Mouse (Mus musculus): ENCODE measurements around the gene Midn.

The Midn gene

DNA sequence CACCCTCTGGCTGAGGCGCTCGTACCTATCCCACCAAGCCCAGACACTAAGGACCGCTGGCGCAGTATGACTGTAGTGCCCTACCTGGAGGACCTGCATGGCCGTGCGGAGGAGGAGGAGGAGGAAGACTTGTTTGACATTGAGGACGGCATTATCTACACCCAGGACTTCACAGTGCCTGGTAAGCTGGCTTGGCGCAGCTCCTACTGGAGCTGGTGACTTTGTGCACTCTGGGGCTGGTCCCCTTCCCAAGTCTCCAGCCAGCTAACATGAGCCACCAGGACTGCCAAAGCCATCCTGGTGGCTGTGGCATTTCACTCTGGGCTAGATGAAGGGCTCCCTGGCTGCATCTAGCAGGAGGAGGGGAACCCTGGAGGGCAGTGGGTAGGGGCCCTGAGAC lies 20.2 kb upstream of the Midn start:
- DNase-seq (ENCODE audit: extremely low spot score, low read depth, low spot score), result no peak

DNA sequence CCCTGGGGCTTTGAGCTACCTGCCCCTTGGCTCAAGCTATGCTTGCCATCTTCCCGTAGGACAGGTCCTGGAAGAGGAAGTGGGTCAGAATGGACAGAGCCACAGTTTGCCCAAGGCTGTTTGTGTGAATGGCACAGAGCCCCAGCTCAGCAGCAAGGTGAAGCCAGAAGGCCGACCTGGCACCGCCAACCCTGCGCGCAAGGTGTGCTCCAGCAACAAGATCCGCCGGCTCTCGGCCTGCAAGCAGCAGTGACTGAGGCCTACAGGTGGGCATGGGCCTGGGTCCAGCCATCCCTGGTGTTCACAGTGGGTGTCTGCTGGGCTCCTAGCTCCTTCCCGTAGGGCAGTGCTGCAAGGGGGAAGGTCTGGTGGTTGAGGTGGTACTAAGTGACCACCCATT lies 18.2 kb upstream of the Midn start:
- DNase-seq (ENCODE audit: extremely low spot score, low read depth, low spot score), result no peak

DNA sequence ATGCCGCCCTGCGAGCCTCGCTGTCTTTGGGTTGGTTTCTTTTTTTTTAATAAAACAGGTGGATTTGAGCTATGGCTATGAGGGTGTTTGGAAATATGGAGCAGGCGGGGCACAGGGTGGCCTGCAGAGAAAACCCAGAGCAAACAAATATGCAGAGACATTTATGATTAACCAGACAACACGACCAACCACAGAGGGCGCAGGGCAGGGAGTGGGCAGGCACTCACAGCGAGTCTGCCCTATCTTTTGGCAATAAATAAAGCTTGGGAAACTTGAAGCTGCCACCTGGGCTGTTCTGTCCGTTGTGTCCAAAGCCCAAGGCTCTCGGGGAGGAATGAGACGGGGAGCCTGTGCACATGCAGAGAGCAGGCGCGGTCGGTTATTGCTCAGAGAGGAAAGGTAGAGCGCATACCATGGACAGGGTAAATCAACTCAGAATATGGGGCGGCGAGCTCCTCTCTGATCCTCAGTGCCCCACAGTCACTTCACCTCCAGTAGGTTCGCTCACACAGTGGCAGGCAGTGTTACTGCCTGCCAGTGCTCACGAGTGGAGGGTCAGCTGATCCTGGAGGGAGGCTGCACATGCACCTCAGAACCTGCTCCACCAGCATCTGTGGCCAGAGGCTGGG lies 17.6 kb upstream of the Midn start:
- DNase-seq (ENCODE audit: extremely low spot score, low read depth, low spot score), result no peak

DNA sequence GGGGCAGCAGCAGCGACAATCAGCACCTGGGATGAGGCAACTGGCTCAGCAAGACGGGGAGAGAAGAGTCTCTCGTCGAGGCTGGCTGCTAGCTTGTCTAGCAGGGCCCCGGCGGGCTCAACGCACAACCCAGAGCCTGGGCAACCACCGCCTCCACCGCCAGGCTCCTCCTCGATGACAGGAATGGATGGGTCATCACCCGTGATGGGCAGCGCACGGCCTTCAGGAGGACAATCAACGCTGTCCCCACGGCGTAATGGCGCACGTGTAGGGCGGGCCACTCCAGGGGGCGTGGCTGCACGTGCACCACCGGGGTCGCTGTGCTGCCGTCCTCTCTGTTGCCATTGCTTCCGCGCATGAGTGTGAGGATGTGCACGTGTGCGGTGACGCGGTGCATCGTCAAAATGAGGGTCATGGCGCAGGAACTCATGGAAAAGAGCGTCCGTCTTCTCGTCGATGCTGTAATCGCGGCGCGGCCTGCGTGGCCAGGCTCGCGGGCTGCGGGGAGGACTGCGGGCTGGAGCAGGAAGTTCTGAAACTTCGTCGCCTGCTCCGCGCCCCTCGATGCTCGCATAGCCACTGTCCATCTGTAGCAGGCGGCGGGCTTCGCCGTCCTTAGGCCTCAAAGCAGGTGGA lies 16.6 kb upstream of the Midn start:
- DNase-seq (ENCODE audit: extremely low spot score, low read depth, low spot score), result no peak

DNA sequence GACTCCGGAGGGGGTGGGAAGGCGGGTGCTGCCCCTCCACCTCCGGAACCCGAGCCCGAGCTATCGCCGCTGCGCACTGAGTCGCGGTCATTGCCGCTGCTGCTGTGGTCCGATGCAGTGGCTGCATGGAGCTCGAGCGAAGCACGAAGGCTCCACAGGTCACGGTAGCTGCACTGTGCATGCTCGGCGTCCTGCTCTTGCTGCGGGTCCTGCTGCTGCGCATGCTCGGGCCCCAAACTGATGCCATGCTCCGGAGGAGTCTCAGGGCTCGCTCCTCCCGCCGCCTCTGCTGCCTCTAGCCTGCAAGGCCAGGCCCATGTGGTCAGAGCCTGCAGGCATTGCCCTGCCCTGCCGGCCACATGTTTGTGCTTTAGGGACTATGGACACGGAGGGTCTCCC lies 16.1 kb upstream of the Midn start:
- DNase-seq (ENCODE audit: extremely low spot score, low read depth, low spot score), result no peak

DNA sequence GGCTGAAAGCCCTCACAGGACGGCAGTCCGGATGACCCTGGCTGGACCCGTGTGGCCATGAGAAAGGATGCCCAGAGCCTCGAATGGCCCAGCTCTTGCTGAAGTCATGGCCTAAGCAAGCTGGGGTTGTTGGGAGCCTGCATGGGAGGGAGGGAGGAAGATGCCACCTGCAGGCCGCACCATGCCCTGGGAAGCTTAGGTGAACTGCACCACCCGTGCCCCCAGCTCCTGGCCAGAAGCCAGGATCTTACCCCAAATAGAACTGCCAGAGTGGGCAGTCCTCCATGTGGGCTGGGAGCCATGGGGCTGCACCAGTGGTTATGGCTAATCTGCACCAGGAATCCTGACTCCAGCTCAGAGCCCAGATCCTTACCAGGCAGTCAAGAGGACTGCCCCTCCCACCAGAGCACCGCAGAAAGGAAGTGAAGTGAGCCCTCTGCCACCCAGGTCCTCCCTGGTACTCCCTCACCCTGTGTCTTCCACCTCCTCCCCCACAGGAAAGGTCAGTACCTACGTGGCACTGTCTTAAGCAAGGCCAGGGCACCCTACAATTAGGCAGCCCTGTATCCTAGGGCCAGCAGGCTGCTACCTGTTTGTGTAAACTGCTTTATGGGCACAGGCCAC lies 14.7 kb upstream of the Midn start:
- DNase-seq (ENCODE audit: extremely low spot score, low read depth, low spot score), result no peak

DNA sequence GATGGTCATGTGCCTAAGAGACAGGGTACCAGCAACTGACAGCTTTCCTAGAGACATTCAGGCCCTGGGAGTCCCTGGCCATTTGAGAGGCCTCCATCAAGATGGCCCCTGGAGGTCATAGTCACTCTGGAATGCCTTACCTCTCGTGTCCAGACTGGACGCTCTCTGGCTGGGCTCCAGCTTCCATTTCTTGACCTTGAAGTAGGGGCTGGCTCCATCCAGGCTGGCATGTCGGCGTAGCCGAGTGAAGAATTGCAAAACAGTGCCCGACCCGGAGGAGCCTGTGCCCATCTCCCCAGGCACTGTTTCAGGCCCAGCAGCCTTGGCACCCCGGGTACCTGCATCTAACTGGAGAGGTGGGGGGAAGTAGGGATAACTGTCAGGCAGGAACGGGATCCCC lies 13.7 kb upstream of the Midn start:
- DNase-seq (ENCODE audit: extremely low spot score, low read depth, low spot score), result no peak

DNA sequence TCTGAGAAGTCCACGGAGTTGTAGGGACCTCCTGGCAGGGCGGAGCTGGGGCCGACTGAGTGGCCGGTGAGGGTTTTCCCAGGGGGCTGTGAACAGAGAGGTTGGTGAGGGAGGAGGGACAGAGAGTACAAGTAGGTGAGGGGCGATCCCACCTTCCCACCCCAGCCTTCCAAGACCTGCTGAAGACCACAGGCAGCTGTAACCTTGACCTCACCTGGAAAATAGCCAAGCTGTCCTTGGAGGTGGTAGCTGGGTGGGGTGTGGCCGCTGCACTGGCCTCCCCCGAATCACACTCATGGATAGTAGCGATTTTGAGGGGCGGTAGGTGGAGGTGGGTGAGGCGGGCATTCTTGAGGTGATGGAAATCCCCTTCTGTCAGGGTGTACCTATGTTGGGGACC lies 12.9 kb upstream of the Midn start:
- DNase-seq (ENCODE audit: extremely low spot score, low read depth, low spot score), result no peak

DNA sequence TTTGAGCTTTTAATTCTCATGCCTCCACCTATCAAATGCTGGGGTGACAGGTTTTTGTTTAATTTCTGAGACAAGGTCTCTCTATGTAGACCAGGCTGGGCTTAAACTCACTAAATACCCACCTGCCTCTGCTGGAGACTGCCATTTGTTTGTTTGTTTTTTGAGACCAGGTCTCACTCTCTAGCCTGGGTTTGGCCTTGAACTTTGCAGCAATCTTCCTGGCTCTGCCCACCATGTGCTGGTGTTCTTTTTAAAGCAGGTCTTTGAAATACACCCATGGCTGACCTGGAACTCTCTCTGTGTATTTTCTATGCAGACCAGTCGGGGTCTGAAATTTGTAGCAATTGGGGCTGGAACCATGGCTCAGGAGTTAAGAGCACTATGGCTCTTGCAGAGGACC lies 12.4 kb upstream of the Midn start:
- no peak for DNase-seq (ENCODE audit: extremely low spot score, low read depth, low spot score)

DNA sequence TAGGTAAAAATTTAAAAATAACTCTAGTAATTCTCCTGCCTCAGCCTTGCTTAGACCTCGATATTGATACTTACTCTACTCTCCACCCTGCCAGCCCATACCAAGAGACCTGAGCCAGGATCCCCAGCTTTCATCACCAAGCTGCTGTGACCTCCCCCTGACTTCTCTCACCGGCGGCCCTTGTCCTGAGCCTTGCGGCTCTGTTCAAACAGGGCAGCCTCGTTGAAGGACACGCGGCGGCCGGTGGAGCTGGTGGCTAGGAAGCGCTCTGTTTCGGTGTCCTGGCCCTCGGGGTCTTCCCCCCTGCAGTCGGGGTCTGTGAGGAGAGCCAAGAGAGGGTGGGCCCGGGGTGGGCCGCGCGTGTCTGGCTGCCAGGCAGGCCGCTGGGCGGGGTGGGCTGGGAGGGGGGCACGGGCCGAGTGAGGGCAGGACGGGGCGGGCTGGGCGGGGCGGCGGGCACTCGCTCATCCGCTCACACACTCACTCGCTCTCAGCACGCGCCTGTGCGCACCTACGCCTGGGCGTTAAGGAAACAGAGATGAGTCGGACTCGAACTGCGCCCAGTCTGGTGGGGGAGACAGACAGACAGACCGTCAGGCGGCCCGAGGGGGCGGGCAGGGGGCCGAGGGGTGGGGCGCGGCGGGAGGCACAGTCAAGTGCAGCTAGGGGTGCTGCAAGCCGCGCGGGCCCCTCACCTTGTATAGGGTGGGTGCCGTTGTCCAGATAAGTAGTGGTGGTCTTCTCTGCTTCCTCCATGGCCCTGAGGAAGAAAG lies 11.7 kb upstream of the Midn start:
- DNase-seq (ENCODE audit: extremely low spot score, low read depth, low spot score), result no peak

DNA sequence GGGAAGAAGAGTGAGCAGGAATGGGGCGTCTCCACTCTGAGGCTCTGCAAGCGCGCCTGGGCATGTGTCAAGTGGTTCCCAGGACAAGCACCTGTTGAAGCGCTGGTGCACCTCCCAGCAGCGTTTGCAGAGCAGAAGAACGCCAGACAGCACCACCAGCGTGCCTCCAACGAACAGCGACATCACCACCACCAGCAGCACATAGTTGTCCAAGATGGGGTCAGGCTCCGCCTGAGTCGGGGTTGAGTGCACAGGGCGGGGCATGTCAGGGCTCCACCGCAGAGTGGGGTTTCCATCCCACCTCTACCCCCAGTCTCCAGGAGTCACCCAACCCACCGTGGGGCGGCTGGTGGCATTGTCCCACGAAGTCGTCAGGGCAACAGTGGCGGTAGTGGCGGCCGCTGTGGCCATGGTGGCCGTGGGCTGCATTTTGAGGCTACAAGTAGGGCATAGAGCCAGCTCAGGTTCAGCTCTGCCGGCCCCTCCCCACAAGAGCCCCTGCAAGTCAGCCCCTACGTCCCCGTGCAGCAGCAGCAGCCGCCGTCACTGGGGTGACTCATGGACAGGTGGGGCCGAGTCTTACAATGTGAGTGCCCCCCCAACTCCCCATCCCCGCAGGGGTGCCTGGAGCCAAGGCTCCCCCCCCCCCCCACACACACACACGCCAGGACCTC lies 11.0 kb upstream of the Midn start:
- no peak for DNase-seq (ENCODE audit: extremely low spot score, low read depth, low spot score)

DNA sequence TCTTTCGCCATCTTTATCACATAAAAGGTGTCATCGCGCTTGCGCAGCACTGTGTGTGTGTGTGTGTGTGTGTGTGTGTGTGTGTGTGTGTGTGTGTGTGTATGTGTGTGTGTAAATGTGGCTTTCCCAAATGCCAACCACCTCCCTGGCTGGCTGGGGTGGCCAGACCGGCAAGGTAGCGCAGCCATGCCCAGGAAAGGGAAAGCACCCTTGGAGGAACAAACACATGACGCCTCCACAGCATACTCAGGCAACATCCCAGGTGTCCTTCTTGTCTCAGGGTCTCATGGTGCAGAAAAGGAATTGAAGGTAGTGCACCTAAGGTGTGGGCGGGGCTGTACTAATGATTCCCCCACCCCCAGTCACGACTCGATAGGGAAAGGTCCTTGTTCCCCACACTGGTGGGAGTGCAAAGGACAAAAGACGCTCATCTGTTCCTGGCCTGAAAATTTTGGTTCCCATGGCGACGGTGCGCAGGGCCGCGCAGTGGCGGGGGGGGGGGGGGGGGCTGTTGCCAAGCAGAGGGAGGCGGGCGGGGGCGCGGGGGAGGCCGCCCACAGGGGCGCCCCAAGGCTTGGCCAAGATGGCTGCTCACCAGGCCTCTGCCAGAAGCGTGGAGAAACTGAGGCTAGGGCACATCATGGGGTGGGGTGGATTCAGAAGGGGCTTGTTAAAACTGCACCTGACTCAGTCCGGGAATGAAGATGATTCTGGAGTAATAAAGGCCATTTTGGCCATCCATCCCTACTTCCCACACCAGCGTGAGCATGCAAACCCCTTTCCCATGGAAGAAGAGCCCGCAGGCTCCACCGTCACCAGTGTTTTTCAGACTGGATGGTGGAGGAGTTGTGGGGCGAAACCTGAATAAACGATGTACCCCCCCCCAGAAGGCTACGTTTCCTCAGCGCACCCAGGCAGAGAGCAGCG lies 10.2 kb upstream of the Midn start:
- no peak for DNase-seq (ENCODE audit: extremely low spot score, low read depth, low spot score)

DNA sequence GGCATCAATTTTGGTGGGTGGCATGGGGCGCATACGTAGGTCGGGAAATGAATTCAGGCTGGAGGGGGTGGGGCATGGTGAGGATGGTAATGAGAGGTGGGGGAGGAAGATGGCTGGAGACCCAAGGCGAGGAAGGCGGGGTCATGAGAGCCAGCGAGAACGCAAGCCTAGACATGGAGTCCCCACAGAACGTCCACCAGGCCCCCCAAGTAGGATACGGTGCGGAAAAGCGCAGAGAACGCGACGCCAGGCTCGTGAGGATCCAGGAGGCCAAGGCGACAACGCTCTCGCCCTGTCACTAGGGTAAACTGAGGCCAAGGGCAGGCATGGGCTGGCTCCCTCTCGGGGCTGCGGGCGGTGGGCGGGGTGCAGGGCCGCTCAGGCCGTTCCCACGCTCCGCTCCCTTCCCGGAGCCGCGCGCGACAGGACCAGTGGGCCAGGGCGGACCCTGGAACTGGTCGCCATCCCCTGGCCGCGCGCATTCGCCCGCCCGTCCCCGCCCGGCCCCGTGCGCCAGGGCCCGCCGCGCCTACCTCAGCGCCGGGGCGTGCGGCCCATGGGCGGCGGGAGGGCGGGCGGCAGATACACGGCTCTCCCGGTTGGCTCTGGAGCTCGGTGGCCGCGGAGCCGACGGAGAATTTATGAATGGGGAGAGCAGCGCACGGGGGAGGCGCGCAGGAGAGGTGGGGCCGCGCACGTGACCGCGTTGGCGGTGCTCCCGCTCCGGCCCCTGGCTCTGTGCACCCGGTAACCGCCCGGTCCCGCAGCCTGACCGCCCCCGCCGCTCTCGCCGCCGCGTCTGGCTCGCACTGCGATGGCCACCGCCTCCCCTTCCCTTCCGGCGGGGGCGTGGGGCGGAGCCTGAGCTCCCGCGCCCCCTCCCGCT lies 9.3 kb upstream of the Midn start, which contains the start of gene Atp5d:
TSS of gene Atp5d (plus strand) at position 80 of the 886 bp plus-strand sequence.
- DNase-seq (ENCODE audit: extremely low spot score, low read depth, low spot score), result no peak

DNA sequence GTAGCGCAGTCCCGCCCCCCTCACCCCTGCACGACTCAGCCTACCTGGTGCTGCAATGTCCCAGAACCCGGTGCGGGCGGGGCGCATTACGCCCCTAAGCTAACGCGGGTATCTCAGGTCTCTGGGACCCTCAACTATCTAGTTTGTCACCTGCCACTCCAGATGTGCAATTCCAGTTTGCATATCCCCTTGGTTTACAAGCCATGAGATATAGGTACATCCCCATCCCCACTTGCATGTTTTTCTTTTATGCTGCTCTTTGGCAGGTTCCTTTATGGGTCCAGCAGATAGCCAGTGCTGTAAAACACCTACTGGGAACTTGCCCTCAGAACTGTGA lies 8.7 kb upstream of the Midn start:
- DNase-seq (ENCODE audit: extremely low spot score, low read depth, low spot score), result no peak

DNA sequence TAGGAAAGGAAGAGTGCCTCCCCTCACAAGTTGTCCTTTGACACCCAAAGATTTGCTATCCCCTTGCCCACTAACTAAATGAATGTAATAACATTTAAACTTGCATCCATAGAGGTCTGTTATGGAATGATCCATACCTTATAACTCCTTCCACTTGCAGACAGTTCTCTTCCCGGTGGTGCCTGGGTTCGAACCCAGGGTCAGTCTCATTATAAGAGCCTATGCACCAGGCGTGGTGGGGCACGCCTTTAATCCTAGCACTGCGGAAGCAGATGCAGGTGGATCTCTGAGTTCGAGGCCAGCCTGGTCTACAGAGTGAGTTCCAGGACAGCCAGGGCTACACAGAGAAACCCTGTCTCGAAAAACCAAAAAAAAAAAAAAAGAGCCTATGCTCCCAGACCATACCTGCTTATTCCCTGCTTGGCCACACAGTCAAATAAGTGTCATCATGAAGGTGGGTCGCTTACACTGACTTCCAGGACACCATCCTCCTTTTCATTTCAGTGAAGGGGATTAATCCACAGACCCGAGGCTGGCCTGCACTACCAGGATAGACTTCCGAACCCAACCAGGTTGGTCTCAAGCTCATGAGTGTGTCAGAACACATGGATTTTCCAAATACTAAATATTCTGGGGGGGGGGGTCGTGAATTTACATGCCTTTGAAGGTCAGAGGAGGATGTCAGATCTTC lies 8.0 kb upstream of the Midn start:
- no peak for DNase-seq (ENCODE audit: extremely low spot score, low read depth, low spot score)

DNA sequence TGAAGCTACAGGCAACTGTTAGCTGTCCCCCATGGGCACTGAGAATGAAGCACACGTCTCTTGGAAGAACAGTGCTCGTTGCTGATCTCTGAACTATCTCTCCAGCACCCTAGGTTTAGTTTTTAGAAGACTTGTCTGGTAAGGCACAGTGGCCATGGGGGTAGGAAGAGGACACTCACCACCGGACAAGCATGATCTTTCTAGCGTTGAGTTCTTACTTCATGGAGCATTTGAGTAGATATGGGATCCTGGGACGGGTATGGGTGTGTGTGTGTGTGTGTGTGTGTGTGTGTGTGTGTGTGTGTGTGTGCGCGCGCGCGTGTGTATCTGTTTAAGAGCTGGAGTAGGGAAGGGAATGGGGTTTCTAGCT lies 7.4 kb upstream of the Midn start, which contains the start of gene Cbarp:
TSS of gene Cbarp (minus strand) at position 170 of the 370 bp plus-strand sequence.
- no peak for DNase-seq (ENCODE audit: extremely low spot score, low read depth, low spot score)

DNA sequence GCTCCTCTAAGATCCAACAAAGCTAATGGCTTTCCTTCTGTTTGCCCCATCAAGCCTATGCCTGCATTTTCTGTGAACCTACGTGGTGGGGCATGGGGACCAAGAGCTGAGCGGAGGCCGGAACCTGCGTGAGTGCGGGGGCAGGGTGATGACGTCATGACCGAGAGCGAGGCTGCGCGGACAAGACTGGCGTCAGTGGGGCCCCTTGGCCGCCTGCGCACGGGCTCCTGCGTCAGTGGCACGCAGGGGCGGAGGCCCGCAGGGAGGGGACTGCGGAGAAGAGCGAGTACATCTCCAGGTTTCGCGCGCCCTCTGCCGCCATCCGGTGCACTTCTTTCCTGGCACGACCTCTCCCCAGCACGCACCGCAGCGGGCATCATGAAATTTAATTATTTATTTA lies 6.8 kb upstream of the Midn start:
- DNase-seq (ENCODE audit: extremely low spot score, low read depth, low spot score), result no peak

DNA sequence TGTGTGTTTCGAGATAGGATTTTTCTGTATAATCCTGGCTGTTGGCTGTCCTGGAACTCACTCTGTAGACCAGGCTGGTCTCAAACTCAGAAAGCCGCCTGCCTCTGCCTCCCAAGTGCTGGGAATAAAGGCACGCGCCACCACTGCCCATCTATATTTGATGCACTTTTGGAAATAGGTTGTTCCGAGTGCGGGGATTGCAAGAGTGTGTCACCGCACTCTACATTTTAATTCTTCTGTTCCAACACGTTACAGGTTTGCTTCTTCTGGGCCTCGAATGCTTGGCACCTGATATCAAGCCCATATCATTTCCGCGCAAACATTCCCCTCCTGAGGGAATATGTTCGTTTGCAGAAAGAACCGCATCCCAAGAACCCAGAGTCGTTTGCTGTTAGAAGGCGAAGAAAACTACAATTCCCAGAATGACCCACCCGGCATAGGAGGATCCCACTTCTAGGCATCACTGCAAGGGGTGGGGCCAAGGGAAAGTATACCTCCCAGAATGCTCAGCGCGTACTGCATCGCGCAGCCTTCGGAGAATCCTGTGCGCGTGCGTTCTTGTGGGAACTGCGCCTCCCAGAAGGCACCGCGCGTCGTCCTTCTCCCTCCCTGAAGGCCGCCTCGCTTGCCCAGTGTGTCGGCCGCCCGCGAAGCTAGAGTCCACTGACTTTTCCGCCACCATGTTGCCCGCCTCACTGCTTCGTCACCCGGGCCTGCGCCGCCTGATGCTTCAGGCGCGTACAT lies 6.1 kb upstream of the Midn start:
- no peak for DNase-seq (ENCODE audit: extremely low spot score, low read depth, low spot score)
